Mouse (Mus musculus) limb, embryonic 11.5 days (tissue): ENCODE data around the gene Lamtor3. TPM values are rescaled to one million over a fixed set of nuclear protein-coding genes. Genes with fewer than 3 reads are reported as not detected.

Experiments used
- ATAC-seq: fragments of 200-750 bp; cut with Nextera tagmentation; 2 replicates; pipeline ENCODE4 v1.8.0; 2017; ENCODE audit warnings: low read depth; ENCODE audit not compliant: insufficient number of reproducible peaks, low FRiP score, low TSS enrichment
- DNase-seq: peaks from one replicate; pipeline ENCODE4 v3.0.0-alpha.2; 2015; ENCODE audit warnings: low spot score
- H3K27ac ChIP-seq: fragments of 300-500 bp; sonication (generic); replicated peaks from 2 replicates; pipeline ENCODE4 v1.5.1; 2014; ENCODE audit warnings: low read depth, mild to moderate bottlenecking, low read length
- H3K27me3 ChIP-seq: fragments of 300-500 bp; sonication (generic); 2 replicates; pipeline ENCODE4 v1.6.1; 2014; ENCODE audit warnings: mild to moderate bottlenecking, low read length, mixed read lengths; ENCODE audit not compliant: control insufficient read depth, insufficient read depth
- H3K36me3 ChIP-seq: fragments of 300-500 bp; sonication (generic); 2 replicates; pipeline ENCODE4 v1.6.1; 2014; ENCODE audit warnings: mild to moderate bottlenecking, low read length, moderate library complexity, mixed read lengths; ENCODE audit not compliant: control insufficient read depth, insufficient read depth
- H3K4me1 ChIP-seq: fragments of 300-500 bp; sonication (generic); 2 replicates; pipeline ENCODE4 v1.6.1; 2014; ENCODE audit warnings: low read length, mixed read lengths; ENCODE audit not compliant: control insufficient read depth, insufficient read depth
- H3K4me2 ChIP-seq: fragments of 300-500 bp; sonication (generic); 2 replicates; pipeline ENCODE4 v1.6.1; 2014; ENCODE audit warnings: low read depth, mild to moderate bottlenecking, moderate library complexity; ENCODE audit not compliant: severe bottlenecking
- H3K4me3 ChIP-seq: fragments of 300-500 bp; sonication (generic); 2 replicates; pipeline ENCODE4 v1.5.1; 2014; ENCODE audit warnings: low read depth, low read length
- H3K9ac ChIP-seq: fragments of 300-500 bp; sonication (generic); 2 replicates; pipeline ENCODE4 v1.6.1; 2014; ENCODE audit warnings: mild to moderate bottlenecking, low read length
- H3K9me3 ChIP-seq: fragments of 300-500 bp; sonication (generic); 2 replicates; pipeline ENCODE4 v1.6.1; 2016; ENCODE audit warnings: low read length; ENCODE audit not compliant: control insufficient read depth
- WGBS: fragments of 180-500 bp; shearing (Covaris S2); extraction: QIAGEN DNeasy Blood & Tissue Kit; methylation state at CpG from one replicate; pipeline ENCODE4 v1.1.7; 2014; 5-methylcytosine and 5-hydroxymethylcytosine counted together
- polyA plus RNA-seq: library from polyadenylated mRNA; unstranded; fragments of >200 nt; fragmentation: Nextera tagmentation; extraction: Ambion mirVana; gene quantifications from 2 replicates; pipeline ENCODE4 v1.2.1, GENCODE M21; 2014

Gene Lamtor3
- polyA plus RNA-seq, 1 experiment from 2014 or later, result 99.8 TPM

GRCm38 (mm10) chr3:137918932-137919311, 616 bp downstream of the Lamtor3 start:
- 17% methylated on average over 6 of the region's 6 CpGs for WGBS
- DNase-seq, result no peak
- peak overlapping the region; percentile 47 for H3K9ac ChIP-seq
- H3K4me1 ChIP-seq, result peaks cover 4% of the 10 kb centered on the region; the same call in 1 of the 2 replicates
- H3K4me2 ChIP-seq, result peak overlapping the region; percentile 68
- no peak overlapping the region; the same call in 1 of the 2 replicates for H3K27ac ChIP-seq
- peaks cover 2% of the 10 kb centered on the region; the same call in 1 of the 2 replicates for H3K36me3 ChIP-seq
- peak overlapping the region; percentile 75 for H3K4me3 ChIP-seq
- no peaks in the 10 kb centered on the region for H3K9me3 ChIP-seq
- no peaks in the 10 kb centered on the region for H3K27me3 ChIP-seq
- ATAC-seq, result peak; percentile 29; the same call in 1 of the 2 replicates

DNA sequence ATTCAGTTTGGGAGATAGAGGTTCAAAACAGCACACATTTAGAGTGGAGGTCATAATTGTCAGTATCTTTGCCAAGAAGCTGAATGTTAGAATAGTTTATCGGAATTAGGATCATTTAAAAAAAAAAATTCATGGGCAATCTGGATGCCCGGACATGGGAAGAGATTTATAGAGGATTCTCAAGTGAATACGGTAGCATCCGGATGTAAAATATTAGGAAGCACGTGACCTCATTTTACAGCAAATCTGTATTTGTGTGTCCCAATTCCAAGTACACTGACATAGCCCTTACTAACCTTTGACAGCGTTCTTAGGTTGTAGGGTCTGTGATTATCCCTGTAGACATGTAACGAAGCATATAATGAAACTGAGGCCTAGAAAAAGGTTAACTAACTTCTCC, 1.1 kb downstream of the Lamtor3 start:
- Histone ChIP-seq H3K9ac (no peak overlapping the region; the same call in 1 of the 2 replicates), H3K36me3 (peaks cover 2% of the 10 kb centered on the region; the same call in 1 of the 2 replicates)
- 93% methylated on average over 7 of the region's 7 CpGs for WGBS

GRCm38 (mm10) chr3:137920594-137920993, 2.3 kb downstream of the Lamtor3 start:
- WGBS, result 92% methylated on average over 4 of the region's 4 CpGs

More for the DNA sequence above, 1.1 kb downstream of the Lamtor3 start:
- H3K9me3 ChIP-seq, result no peaks in the 10 kb centered on the region
- peaks cover 4% of the 10 kb centered on the region; the same call in 1 of the 2 replicates for H3K4me1 ChIP-seq
- no peak overlapping the region for H3K27ac ChIP-seq
- peak overlapping the region; percentile 68 for H3K4me2 ChIP-seq
- DNase-seq (no peak), ATAC-seq (no peak)
- peak overlapping the region; percentile 75; the same call in 1 of the 2 replicates for H3K4me3 ChIP-seq
- no peaks in the 10 kb centered on the region for H3K27me3 ChIP-seq

DNA sequence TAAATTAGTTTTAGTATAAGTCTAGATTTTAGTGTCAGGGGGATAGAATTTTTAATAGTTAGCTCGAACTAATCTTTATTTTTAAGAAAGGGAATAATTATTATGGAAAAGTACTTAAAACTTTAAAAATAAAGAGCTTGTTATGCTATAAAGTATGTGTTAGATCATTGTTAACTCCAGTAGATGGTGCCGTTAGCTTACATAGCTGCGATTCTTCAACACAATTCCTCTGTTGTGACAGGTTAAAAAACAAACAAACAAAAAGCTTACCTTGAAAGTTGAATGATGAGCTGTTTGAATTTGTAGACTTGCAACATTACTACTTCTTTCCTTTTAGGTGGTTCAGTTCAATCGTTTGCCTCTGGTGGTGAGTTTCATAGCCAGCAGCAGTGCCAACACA, 8.7 kb downstream of the Lamtor3 start:
- H3K27ac ChIP-seq, result no peak overlapping the region
- H3K4me2 ChIP-seq, result no peak overlapping the region
- H3K27me3 ChIP-seq, result no peaks in the 10 kb centered on the region
- H3K9ac ChIP-seq, result no peak overlapping the region
- H3K4me1 ChIP-seq, result no peaks in the 10 kb centered on the region
- DNase-seq (no peak), ATAC-seq (no peak)
- peaks cover 6% of the 10 kb centered on the region; the same call in 1 of the 2 replicates for H3K36me3 ChIP-seq
- WGBS, result 91% methylated on average over 4 of the region's 4 CpGs
- no peaks in the 10 kb centered on the region for H3K9me3 ChIP-seq
- no peak overlapping the region for H3K4me3 ChIP-seq

More at GRCm38 (mm10) chr3:137920594-137920993, 2.3 kb downstream of the Lamtor3 start:
- Histone ChIP-seq H3K4me1 (peaks cover 4% of the 10 kb centered on the region; the same call in 1 of the 2 replicates), H3K9ac (no peak overlapping the region), H3K9me3 (no peaks in the 10 kb centered on the region), H3K4me2 (no peak overlapping the region), H3K27ac (no peak overlapping the region), H3K4me3 (no peak overlapping the region), H3K36me3 (peaks cover 2% of the 10 kb centered on the region; the same call in 1 of the 2 replicates), H3K27me3 (no peaks in the 10 kb centered on the region)
- DNase-seq (no peak), ATAC-seq (no peak)

DNA sequence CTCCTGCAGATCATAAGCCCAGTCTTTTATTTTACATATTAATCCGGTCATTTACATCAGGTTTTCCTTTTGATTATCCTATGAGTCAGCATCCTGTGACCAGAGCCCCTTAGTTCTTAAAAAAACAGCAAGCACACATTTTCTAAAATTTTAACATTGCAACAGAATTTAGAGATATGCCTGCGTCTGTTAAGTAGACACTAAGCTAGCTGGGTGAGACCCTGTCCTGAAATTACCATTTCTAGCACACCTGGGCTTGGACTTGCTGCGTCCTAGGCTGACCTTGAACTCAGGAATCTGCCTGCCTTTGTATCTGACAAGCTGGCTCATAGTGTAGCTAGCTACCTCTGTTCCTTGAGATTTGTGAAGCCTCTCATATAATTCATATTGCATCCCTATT, 11.6 kb downstream of the Lamtor3 start:
- WGBS, result 94% methylated on average over 3 of the region's 3 CpGs
- Histone ChIP-seq H3K4me2 (no peak overlapping the region), H3K27me3 (no peaks in the 10 kb centered on the region), H3K9ac (no peak overlapping the region), H3K4me3 (no peak overlapping the region), H3K4me1 (no peaks in the 10 kb centered on the region), H3K36me3 (peaks cover 6% of the 10 kb centered on the region; the same call in 1 of the 2 replicates), H3K9me3 (no peaks in the 10 kb centered on the region), H3K27ac (no peak overlapping the region)
- DNase-seq, result no peak
- ATAC-seq, result no peak

DNA sequence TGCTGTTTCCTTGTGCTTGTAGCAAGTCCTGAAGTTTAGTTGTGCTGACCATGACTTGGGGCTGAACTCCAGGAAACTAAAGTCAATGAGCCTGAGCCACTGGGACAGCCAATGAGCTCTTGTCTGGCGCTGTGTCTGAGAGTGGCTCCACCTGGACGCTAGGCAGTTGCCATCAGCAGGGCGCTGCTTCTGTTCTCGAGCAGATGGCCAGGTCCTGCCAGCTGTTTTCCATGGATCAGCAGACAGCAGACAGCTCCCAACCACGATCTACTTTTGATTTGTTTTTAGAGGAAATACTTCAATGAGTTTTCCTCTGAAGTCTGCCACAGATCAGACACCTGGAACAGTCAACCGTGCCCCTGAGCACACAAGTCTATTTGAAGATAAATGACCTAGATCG, 14.4 kb downstream of the Lamtor3 start:
- H3K4me1 ChIP-seq, result no peaks in the 10 kb centered on the region
- WGBS, result 67% methylated on average over 7 of the region's 7 CpGs
- H3K9ac ChIP-seq, result no peak overlapping the region
- H3K4me3 ChIP-seq, result no peak overlapping the region
- H3K27ac ChIP-seq, result no peak overlapping the region
- ATAC-seq (no peak), DNase-seq (no peak)
- no peak overlapping the region for H3K4me2 ChIP-seq
- no peaks in the 10 kb centered on the region for H3K27me3 ChIP-seq
- no peaks in the 10 kb centered on the region for H3K9me3 ChIP-seq
- H3K36me3 ChIP-seq, result no peaks in the 10 kb centered on the region; the same call in 1 of the 2 replicates

DNA sequence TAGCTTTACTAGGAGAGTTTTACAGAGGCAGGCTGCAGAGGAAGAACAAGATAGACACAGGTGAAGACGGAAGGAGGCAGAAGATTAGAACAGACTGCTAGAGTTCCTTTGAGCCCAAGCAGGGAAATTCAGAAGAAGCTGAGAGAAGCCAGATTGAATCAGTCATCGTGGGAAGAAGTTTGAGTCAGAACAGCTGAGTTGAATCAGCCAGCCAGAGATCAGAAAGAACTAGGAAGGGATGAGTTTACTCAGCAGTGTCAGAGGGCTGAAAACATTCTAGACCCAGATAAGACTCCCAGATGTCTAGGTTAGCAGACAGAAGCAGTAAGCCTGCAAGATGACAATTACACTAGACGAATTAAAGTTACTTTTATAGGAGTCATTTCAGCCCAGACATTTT, 15.7 kb downstream of the Lamtor3 start:
- no peak for ATAC-seq
- H3K27ac ChIP-seq, result no peak overlapping the region
- DNase-seq, result no peak
- no peaks in the 10 kb centered on the region for H3K9me3 ChIP-seq
- H3K27me3 ChIP-seq, result no peaks in the 10 kb centered on the region
- no peak overlapping the region for H3K9ac ChIP-seq
- no peaks in the 10 kb centered on the region; the same call in 1 of the 2 replicates for H3K36me3 ChIP-seq
- H3K4me3 ChIP-seq, result no peak overlapping the region
- H3K4me2 ChIP-seq, result no peak overlapping the region
- H3K4me1 ChIP-seq, result no peaks in the 10 kb centered on the region
- WGBS, result 76% methylated on average over 3 of the region's 3 CpGs

DNA sequence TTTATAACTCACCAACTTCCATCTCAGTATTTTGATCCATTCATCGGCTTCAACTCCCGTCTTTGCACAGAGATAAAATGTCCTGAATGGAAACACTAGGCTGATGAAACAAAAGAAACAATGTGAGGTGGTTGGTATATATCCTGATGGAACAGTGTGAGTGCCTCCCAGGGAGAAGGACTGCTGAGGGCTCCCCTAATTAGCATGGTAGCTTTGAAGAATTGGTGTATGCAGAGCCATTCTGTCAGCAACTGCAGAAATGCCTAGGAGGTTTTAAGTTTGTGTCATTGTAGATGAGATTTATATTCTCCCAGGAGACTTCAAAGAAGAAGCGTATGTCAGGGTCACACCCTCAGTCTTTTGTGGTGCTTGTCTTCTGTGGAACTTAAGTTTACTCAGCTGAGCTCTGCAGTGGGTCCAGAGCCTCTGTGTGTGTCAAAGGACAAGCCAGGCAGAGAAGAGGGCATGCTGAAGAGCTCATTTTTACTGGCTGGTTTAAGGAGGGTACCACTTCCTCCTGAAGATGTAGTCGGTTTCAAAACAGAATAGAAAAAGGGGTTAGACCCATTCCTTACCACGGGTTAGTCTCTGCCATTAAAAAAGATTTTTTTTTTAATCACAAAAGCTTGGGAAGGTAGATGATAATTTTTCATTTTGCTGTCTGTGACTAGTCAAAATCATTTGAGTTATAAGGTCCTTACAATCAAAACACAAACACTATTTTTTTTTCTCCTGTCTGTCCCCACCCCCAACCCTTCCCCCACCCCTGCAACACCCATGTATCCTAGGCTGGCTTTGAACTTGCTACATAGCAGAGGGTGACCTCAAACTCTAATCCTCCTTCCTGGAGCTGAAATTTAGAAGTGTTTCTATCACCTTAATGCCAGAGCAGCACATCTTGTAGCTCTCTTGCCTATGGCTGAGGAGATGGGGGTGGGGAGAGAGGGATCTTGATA, 17.5 kb downstream of the Lamtor3 start:
- H3K36me3 ChIP-seq, result no peaks in the 10 kb centered on the region
- H3K9me3 ChIP-seq, result no peaks in the 10 kb centered on the region
- H3K4me2 ChIP-seq, result no peak overlapping the region
- ATAC-seq (no peak), DNase-seq (no peak)
- H3K27me3 ChIP-seq, result no peaks in the 10 kb centered on the region
- no peak overlapping the region for H3K4me3 ChIP-seq
- no peaks in the 10 kb centered on the region for H3K4me1 ChIP-seq
- WGBS, result 55% methylated on average over 5 of the region's 5 CpGs
- no peak overlapping the region for H3K27ac ChIP-seq
- no peak overlapping the region for H3K9ac ChIP-seq
